Mouse (Mus musculus) C2C12 (cell line): ENCODE measurements around the gene Csgalnact2.

Source experiments
- CTCF ChIP-seq: IDR thresholded peaks from one replicate; pipeline ENCODE4 v1.5.1; 2011; ENCODE audit not compliant: control insufficient read depth, insufficient read depth, insufficient read length
- FOSL1 ChIP-seq: IDR thresholded peaks from one replicate; pipeline ENCODE4 v1.8.0; 2011; ENCODE audit warnings: mild to moderate bottlenecking, low read length; ENCODE audit not compliant: poor library complexity, insufficient read depth, severe bottlenecking
- MAX ChIP-seq: IDR thresholded peaks from one replicate; pipeline ENCODE4 v1.6.1; 2011; ENCODE audit warnings: mild to moderate bottlenecking, control low read depth

DNA sequence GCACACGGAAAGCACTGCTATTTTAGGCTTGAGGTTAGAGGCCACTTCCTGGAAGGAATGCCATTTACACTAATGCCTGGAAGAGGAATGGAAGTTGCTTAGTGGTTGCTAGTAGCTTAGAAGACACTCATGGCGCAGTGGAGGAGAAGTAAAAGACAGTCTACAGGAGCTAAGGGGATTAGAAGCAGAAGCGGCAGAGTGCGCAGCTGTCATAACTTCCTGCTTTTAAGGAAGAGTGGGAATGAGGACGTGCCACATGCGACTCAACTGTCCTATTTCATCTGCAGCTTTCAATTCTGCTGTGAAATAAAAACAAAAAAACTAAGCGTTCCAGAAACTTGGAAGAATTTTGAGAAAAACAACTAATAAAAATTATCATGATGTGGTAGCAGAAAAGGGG lies 11.7 kb downstream of the Csgalnact2 start:
- TF ChIP-seq CTCF, result no peak
- TF ChIP-seq FOSL1, result no peak
- no peak for TF ChIP-seq MAX
